Mouse (Mus musculus): ENCODE measurements at regions not wholly inside any gene's neighbourhood (a gene's known extent, or its start where the extent isn't known, plus 50 kb on each side); places are given as distances from the start of the nearest gene placed in this dataset.

GRCm38 (mm10) chr17:62058016-62058415, 823.1 kb downstream of the Efna5 start:
- no peak for DNase-seq

GRCm38 (mm10) chr17:62054801-62055200, 826.3 kb downstream of the Efna5 start:
- no peak for DNase-seq

- DNase-seq = no peak
Measured at GRCm38 (mm10) chr17:62048989-62049388, 832.1 kb downstream of the Efna5 start.

DNA sequence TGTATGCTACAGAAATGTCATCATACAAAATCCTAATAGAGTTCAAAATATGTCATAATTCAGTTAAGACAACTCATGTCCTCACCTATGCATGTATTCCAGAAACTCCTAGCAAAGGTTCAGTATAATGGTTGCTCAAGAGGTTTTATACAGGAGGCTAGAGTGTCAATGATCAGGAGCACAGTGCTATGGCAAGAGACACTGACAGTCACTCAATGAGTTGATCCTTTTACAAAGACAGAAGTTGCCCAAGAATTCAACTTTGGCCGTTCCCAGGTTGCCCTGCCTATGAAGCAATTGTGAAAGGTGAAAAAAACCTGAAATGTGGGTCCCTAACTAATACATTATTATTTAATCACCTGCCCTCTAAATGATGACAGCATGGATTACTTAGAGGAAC, 850.5 kb downstream of the Efna5 start:
- DNase-seq = no peak

Measured in lung, postnatal 4 days (tissue).